In genomic region chr9:64691176-64691575, GRCm38 (mm10) we compare ENCODE assay signal across 7 mouse cellular contexts. TPM values are rescaled to one million over a fixed set of nuclear protein-coding genes. Genes with fewer than 3 reads are reported as not detected.
DNase-seq lines count a peak whose midpoint lies in the region; ATAC-seq and TF ChIP-seq lines count a peak whose summit lies in the region.

No protein-coding gene starts in this region.

- H3K9ac ChIP-seq in lung, postnatal 0 days (replicated peaks; ENCODE audit: low read depth) = no peak overlapping the region

- intact Hi-C loops in heart, postnatal 10 days (cut with DNase I) = loop anchor here (1.0 to 5.0 kb wide), 2 partner anchors 299 to 344 kb away; no protein-coding TSS in a partner anchor

- H3K4me1 ChIP-seq in lung, postnatal 0 days (ENCODE audit: insufficient read depth, low read depth, low read length) = no peaks in the 10 kb centered on the region

- DNase-seq in Muller cell, postnatal 12 days (ENCODE audit: inconsistent ontology term) = peak; percentile 45
- DNase-seq in heart, postnatal 10 days = peak; percentile 53 to 71
- peak; percentile 84 to 88 for DNase-seq in kidney, postnatal 4 days
- DNase-seq in lung, postnatal 0 days (ENCODE audit: low spot score) = peak; percentile 59
- peak; percentile 80 for DNase-seq in retina, embryonic 14.5 days (ENCODE audit: low spot score)

- H3K27me3 ChIP-seq in C2C12 (ENCODE audit: control insufficient read depth, insufficient read depth, insufficient read length) = no peaks in the 10 kb centered on the region
- H3K27me3 ChIP-seq in lung, postnatal 0 days (replicated peaks; ENCODE audit: insufficient read depth, low read length) = no peaks in the 10 kb centered on the region

- no peaks in the 10 kb centered on the region for H3K79me2 ChIP-seq in C2C12 (ENCODE audit: control insufficient read depth, insufficient read depth)

- H3K36me3 ChIP-seq in C2C12 (ENCODE audit: control insufficient read depth, insufficient read depth) = peaks cover 8% of the 10 kb centered on the region
- no peaks in the 10 kb centered on the region; the same call in 1 of the 2 replicates for H3K36me3 ChIP-seq in lung, postnatal 0 days (ENCODE audit: insufficient read depth, low read length)

- no peak for TF ChIP-seq EP300 in lung, postnatal 0 days (IDR thresholded peaks at IDR 0.05)

- H3K4me2 ChIP-seq in lung, postnatal 0 days (replicated peaks; ENCODE audit: low read depth, low read length) = no peak overlapping the region

- no peak overlapping the region for H3K4me3 ChIP-seq in C2C12 (ENCODE audit: insufficient read depth, poor library complexity, severe bottlenecking)
- no peak overlapping the region for H3K4me3 ChIP-seq in lung, postnatal 0 days (ENCODE audit: low read depth, low read length)

- no peak overlapping the region for H3K27ac ChIP-seq in lung, postnatal 0 days (ENCODE audit: low read length)

- TF ChIP-seq CTCF in C2C12 (IDR thresholded peaks at IDR 0.05; ENCODE audit: control insufficient read depth, insufficient read depth, insufficient read length) = peak; percentile 51
- peak; percentile 87 for TF ChIP-seq CTCF in lung, postnatal 0 days (IDR thresholded peaks at IDR 0.05)

- no peak overlapping the region for H3ac ChIP-seq in C2C12 (ENCODE audit: control insufficient read depth, insufficient read length, low read depth)

- WGBS in lung, postnatal 0 days = 3% methylated on average over 7 of the region's 7 CpGs

- H3K79me3 ChIP-seq in C2C12 (ENCODE audit: low read depth) = no peaks in the 10 kb centered on the region

- ATAC-seq in common myeloid progenitor, adult 5-6 weeks (replicated peaks; ENCODE audit: low read depth, poor library complexity, severe bottlenecking) = peak; percentile 93
- peak; percentile 62 for ATAC-seq in lung, postnatal 0 days

- no peaks in the 10 kb centered on the region for H3K9me3 ChIP-seq in lung, postnatal 0 days (ENCODE audit: low read length)

TF ChIP-seq in C2C12, 6 proteins besides CTCF, POLR2A, EP300 and RAD21:
- TF ChIP-seq MAX (IDR thresholded peaks at IDR 0.05) (no peak), FOSL1 (IDR thresholded peaks at IDR 0.05; ENCODE audit: insufficient read depth, low read length, poor library complexity, severe bottlenecking) (no peak), CEBPB (IDR thresholded peaks at IDR 0.05; ENCODE audit: low read depth) (no peak), MYOD1 (IDR thresholded peaks at IDR 0.05; ENCODE audit: control insufficient read depth, insufficient read length, low read depth) (no peak), USF1 (IDR thresholded peaks at IDR 0.05; ENCODE audit: low read depth) (no peak), MYOG (IDR thresholded peaks at IDR 0.05; ENCODE audit: control insufficient read depth, extremely low read depth, insufficient read length) (no peak)

RNA-seq across cellular contexts. Expression of gene Rab11a, which starts 46.4 kb away (rescaled TPM):
- polyA plus RNA-seq in C2C12 (2012; fragmentation: generic; extraction: Trizol) = 92.7 TPM
- 119 and 130 TPM in 2 replicates for total RNA-seq in common myeloid progenitor, adult 5-6 weeks (2017)
- total RNA-seq in heart, postnatal 10 days (2021) = 100 to 1,000 TPM; 274 to 276 TPM
- 608 and 674 TPM in 2 replicates for polyA plus RNA-seq in lung, postnatal 0 days (2015; fragmentation: Nextera tagmentation; extraction: Ambion mirVana)
